Mouse (Mus musculus) CD4-positive, CD25-positive, alpha-beta regulatory T cell, adult 4 months (primary cell): ENCODE measurements around the gene Samt2. TPM values are rescaled to one million over a fixed set of nuclear protein-coding genes. Genes with fewer than 3 reads are reported as not detected.
"Not testable (repeated sequence)": the region's sequence is repeated elsewhere in the genome, so short reads cannot be mapped to it uniquely, and the experiment has no call there.

Source experiments
- ATAC-seq: one replicate; pipeline ENCODE4 v1.8.0; 2017
- polyA plus RNA-seq, 2 experiments: library from polyadenylated mRNA; unstranded; fragments of 100-300 nt; shearing (Covaris generic); gene quantifications; one replicate each; pipeline ENCODE4 v1.2.1; 2017

The Samt2 gene
- not detected for polyA plus RNA-seq

- ATAC-seq = not testable (repeated sequence)
Measured at GRCm38 (mm10) chrX:154579260-154579659, at the start of gene Samt2. Gene Samt2, minus strand, starts transcription at chrX:154579360.

Other genes with a start within 250 kb of the Samt2 start
- not detected for gene 4930524N10Rik, start 236.0 kb downstream of the Samt2 start, polyA plus RNA-seq
- not detected for gene Samt4, start 97.4 kb downstream of the Samt2 start, polyA plus RNA-seq